Mouse (Mus musculus) natural killer cell, adult 2 months (primary cell): ENCODE measurements around the gene Olfr547.
A peak's percentile ranks its signal among the peaks of the same experiment; 100 is the strongest.
"Not testable (repeated sequence)": the region's sequence is repeated elsewhere in the genome, so short reads cannot be mapped to it uniquely, and the experiment has no call there.

Experiments
- DNase-seq, 2 experiments: peaks; one replicate each; pipeline ENCODE4 v3.0.0; 2022; ENCODE audit warnings: low spot score in 2 of 2

Gene Olfr547

DNA sequence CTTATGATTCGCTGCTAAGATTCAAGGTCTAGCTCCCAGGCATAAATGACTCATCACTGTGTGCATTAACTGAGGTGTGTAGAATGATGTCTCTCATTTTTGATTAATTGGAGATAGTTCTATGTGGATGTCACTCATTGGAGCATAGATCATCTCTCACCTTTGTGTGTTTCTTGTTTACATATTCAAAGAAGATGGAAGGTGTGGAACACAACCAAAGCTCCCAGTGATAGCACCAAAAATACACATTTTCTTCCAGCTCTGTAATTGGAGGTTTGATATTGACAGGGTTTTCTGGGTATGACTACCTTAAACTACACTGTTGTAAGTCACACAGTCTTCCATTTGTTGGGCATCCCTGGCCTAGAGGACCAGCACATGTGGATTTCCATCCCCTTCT is at the start of gene Olfr547:
Gene Olfr547, plus strand, starts transcription at position 301 of the 400 bp plus-strand sequence.
- DNase-seq, result no peak

- DNase-seq, result not testable (repeated sequence)
Measured at GRCm38 (mm10) chr7:102484766-102485165, 49.8 kb upstream of the Olfr547 start.

DNA sequence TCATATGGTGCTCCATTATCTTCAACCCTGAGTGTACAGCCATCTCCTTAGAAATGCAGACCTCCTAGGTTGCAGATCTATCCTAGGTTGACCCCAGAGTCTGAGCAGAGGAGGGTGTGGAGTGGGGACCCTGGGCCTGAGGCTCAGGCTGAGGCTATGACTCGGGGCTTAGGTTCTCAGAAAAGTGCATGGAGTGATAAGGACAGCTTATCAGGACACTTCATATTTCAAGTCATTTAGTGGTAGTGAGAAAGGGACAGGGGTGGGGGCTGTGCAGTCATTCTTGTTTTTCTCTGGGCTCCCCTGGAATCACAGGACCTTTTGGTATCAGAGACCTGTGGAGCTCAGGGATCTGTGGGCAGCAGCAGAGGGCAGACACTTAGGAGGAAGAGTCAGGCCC is 48.4 kb upstream of the Olfr547 start:
- DNase-seq, result no peak

- no peak for DNase-seq
Measured at GRCm38 (mm10) chr7:102488161-102488560, 46.4 kb upstream of the Olfr547 start, which contains the start of gene Olfr544. Olfr544 (minus strand) TSS chr7:102488313.

DNA sequence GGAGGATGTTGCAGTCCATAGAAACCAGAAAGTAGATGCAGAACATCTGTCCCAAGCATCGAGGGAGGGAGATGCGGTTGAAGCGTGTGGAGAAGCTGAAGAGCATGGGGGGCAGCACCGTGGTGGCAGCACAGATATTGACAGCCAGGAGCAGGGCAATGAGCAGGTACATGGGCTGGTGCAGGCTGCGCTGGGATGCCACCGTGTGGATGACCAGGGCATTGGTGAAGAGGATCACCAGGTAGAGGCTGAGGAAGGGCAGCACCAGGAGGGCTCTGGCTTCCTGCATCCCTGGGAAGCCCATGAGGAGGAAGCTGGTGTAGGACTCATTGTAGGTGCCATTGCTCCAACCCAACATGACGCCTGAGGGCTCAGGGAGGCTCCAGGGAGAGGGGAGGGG is 40.1 kb upstream of the Olfr547 start:
- not testable (repeated sequence) for DNase-seq

DNA sequence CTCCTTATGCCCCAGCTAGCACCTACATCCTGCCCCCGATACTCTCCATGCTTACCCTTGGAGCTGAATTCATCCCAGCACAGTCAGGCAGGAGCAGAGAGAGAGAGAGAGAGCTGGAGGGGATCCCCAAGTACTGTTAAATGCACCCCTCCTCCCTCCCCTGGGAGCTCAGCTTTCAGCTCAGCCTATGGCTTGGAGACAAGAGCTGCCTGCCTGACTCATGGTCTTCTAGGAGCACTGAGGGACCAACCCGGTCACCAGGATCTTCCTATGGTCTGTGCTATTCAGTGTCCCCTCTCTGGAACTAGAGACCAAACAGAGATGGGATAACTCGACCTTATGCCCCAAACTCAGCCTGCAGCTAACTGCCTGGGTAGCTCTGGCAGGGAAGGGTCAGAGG is 35.1 kb upstream of the Olfr547 start, which contains the start of gene Olfr545:
Gene Olfr545, minus strand, starts transcription at position 101 of the 400 bp plus-strand sequence.
- DNase-seq, result no peak

GRCm38 (mm10) chr7:102501986-102502385 is 32.6 kb upstream of the Olfr547 start:
- DNase-seq, result no peak

- peak; percentile 46 to 59 for DNase-seq
Measured at GRCm38 (mm10) chr7:102506848-102507247, 27.7 kb upstream of the Olfr547 start.

DNA sequence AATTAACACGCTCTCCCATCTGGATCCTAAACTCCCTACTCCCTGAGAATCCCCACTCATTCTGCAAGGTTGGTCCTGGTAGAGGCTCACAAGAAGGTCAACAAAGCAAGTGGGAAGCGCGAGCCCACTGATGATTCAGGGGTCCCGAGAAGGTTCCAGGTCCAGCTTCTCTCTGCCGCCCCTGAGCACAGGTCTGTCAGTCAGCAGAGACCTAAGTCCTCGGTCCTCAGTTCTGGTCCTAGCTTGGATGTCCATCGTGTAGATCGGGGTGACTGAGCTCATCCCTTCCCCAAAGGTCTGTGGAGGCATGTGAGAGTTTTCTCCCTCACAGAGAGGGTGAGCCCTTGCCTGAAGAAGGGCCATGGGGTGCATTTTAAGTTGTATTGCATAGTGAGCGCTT is 26.5 kb upstream of the Olfr547 start:
- no peak for DNase-seq

DNA sequence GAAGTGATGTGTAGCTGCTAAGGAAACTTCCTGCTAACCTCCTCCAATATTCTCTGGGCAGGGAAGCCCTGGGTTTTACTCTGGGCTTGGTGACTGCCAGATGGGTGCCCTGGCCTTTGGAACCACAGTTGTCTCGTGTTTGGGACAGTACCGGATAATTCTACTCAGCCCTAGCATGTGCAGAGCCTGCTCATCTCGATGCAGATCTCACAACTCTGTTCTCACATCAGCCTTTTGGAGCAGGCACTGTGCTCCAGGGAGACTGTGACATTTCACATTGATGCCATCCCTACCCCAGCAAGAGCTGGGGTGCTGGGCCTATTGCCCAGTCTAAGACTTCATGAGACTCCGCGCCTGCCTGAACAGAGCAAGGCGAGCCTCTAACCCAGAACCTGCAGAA is 25.9 kb upstream of the Olfr547 start:
- DNase-seq, result no peak

DNA sequence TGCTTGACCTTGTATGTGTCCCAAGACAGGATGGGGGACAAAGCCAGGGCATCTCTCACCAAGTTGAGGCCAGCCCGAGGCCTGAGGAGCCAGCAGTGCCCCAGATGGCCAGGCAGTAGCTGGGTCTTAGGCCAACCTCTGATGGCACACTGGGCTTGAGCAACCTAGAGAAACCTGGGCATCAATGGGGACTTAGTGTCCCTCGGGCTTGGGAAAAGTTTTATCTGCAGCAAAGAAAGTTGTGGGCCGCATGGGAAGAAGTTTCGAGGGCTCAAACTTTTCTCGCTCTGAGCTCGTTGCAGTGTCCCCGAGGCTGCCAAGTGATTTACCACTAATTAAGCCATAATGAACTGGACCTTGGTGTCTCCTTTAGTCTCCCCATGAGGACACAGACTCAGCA is 24.8 kb upstream of the Olfr547 start:
- no peak for DNase-seq

DNA sequence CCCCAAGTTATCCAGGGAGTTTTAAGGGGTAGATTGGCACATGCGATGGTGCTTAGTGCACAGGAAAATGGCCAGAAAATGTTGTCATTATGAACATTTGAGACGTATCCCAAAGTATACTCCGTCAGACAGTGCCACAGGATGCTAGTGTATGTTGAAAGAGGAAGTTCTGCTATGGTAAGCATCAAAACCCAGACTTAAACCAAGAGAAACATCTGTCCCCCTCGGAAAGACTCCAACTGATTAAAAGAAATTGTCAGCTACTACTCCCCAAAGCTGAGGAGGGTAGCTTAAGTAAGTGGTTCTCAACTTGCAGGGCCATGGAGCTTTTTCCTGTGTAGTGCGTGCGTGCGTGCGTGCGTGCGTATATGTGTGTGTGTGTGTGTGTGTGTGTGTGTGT is 22.6 kb upstream of the Olfr547 start:
- no peak for DNase-seq

DNA sequence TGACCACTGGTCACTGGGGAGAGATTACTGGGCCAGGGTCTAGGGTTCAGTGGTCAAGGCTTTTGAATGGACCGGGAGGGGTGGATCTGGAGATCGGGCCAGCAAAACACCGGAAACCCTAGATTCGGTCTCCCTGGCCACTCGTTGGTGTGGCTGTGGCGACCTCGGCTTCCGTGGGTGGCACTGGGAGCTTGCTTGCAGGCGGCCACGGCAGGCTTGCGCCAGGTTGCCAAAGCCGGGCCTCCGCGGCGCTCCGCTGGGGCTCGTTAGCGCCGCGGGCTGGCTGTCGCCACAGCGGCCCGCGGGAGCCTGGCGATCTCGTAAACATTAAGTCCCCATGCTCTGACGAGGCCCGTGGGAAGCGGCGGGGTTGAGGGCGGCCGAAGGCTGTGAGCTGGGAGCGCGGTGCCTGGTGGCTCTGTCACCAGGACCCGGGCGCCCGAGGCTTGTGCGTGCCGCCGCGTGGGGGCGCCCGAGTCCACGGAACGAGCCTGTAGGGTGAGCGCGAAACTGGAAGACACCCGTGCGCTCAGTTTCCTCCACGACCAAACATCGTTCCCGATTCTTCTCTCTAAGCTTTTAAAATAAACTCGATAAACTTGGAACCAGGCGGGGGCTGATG is 21.6 kb upstream of the Olfr547 start:
- DNase-seq, result peak; percentile 52 to 78

DNA sequence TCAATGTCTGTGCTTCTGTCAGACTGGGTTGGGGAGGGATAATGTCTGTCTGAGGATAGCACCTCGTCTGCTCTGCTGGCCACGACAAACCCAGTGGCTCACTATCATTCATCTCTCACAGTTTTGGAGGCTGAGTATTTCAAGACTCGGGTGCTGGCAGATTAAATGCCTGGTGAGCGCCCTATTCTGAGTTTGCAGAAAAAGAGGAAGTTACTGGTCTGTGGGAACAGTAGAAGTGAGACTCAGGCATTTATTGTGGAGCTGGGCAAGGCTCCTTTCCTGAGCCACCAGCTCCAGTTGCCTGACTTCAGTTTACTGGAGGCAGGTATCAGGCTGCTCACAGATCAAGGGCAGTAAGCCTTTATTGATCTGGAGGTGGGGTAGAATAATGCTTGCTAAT is 20.4 kb upstream of the Olfr547 start:
- DNase-seq, result no peak

DNA sequence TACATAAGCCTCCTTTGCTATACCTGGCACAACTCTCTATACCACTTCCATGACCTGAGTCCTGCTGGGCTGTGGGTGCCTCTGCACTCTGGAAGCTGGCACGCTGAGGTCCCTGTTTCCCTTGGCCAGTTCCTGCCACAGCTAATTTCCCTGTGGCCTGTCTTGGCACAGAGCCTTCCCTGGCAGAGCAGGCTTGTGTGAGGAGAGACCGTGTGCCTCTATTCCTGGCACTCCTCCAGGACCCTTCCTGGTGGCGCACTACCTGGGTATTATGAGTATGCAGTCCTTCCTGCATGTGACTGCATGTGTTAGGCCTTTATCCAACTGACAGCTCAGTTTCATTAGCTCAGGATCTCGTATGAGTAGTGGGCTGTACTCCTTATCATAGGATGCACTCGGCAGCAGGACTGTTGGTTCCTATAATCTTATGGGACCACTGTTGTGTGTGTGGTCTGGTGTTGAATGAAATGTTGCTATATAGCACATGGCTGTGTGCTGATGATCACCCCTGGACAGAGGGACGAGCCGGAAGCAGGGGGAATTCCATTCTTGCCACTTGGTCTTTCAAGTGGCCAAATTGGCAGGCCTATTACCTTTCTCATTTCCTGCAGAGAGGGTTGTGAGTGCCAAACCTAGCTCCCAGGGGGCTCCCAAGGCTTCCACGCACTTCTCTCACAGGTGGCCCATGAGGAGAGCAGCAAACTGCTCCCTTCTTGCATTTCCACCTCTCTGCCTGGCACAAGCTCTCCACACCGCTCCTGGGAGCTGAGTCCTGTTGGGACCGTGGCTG is 18.1 kb upstream of the Olfr547 start:
- no peak for DNase-seq

DNA sequence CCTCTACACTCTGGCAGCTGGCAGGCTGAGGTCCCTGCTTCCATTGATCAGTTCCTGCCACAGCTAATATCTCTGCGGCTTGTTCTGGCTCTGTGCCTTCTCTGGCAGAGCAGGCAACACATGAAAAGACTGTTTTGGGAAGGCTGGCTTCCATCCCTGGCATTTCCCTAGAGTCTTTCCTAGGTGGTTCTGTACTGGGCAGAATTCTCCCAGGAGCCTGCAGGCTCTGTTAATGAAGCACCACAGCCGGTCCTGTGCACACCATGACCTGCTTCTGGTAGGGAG is 17.6 kb upstream of the Olfr547 start:
- DNase-seq, result no peak

DNA sequence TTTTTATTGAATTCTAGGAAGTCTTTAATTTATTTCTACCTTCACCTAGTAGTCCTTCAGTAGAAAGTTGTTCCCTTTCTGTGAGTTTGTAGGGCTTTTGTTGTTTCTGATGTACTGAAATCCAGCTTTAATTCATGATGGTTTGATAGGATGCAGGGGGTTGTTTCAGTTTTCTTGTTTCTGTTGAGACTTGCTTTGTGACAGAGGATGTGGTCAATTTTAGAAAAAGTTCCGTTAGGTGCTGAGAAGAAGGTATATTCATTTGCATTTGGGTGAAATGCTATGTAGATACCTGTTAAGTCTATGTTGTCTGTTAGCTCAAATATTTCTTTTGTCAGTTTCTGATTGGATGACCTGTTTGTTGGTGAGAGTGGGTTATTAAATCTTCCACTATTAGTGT is 5.5 kb upstream of the Olfr547 start:
- DNase-seq, result no peak

- DNase-seq, result no peak
Measured at GRCm38 (mm10) chr7:102540596-102540995, 6.0 kb downstream of the Olfr547 start, which contains the start of gene Olfr548-ps1. Olfr548-ps1 (plus strand) TSS chr7:102540896.

DNA sequence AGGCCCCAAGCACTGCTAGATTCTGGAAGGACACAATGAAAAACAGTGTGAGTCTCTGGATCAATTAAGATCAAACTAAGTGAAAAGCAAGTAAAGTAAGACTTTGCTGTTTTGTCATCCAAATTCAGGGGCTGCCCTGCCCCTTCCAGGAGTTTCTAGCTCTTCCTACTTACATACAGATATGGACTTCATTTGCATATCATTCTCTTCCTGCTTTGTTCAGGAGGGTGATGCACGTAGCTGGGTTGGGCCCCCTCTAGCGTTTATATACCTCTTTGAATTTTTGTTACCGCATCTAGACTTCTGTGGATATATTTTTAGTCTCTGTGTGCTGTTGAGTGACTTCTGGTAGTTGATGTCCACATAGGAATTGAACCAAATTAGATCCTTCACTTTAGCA is 6.7 kb downstream of the Olfr547 start:
- DNase-seq, result no peak

DNA sequence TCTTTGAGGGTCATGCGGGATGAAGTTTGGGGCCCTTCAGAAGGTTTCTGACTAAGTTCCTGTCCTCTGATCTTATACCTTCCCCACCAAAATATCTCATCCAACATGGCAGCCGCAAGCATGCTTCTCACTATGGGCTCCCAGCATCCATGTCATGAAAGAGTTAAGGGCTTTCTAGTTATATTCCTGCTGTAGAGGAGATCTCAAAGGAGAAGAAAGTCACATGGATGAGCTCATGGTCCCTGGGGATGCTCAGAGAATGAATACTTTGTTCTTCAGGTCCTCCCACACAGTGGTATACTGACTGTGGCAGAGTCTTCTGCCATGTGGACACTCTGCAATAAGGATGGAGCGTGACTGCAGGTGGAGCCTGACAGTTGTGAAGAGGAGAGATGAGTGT is 15.0 kb downstream of the Olfr547 start, which contains the start of gene Olfr549:
Gene Olfr549, plus strand, starts transcription at position 301 of the 400 bp plus-strand sequence.
- DNase-seq, result no peak

GRCm38 (mm10) chr7:102553279-102553678 is 18.7 kb downstream of the Olfr547 start:
- DNase-seq, result no peak

GRCm38 (mm10) chr7:102564999-102565997 is 30.7 kb downstream of the Olfr547 start, which contains the start of gene Trim21:
Trim21 (minus strand) TSS chr7:102565486.
- DNase-seq, result peak; percentile 82 to 85
